Mouse (Mus musculus): Measurements from ENCODE around the gene Pip5k1a. TPM values are rescaled to one million over a fixed set of nuclear protein-coding genes. Genes with fewer than 3 reads are reported as not detected.
"Not testable (repeated sequence)": the region's sequence is repeated elsewhere in the genome, so short reads cannot be mapped to it uniquely, and the experiment has no call there.

Gene Pip5k1a
- total RNA-seq, 2 experiments from 2014 or later: 23.1 to 26.5 TPM

- peak; percentile 69 for DNase-seq
- Histone ChIP-seq H3K4me3 (peak overlapping the region; percentile 71), H3K27ac (peak overlapping the region; percentile 81)
- no peak for TF ChIP-seq CTCF (IDR thresholded peaks at IDR 0.05)
- intact Hi-C loops (cut with DNase I): no loop called here
Measured at GRCm38 (mm10) chr3:95135023-95135422, 28.3 kb upstream of the Pip5k1a start.

- DNase-seq; H3K27ac ChIP-seq; intact Hi-C loops (cut with DNase I): not testable (repeated sequence)
- peak overlapping the region; percentile 74 for H3K4me3 ChIP-seq
Measured at GRCm38 (mm10) chr3:95134133-95134532, 27.4 kb upstream of the Pip5k1a start.

GRCm38 (mm10) chr3:95133680-95134101, 27.0 kb upstream of the Pip5k1a start, which contains the start of the genes Scnm1 and Lysmd1:
Gene Scnm1 (minus strand): TSS chr3:95134011.
Gene Lysmd1 (plus strand): TSS chr3:95134088.
- peak within 1 kb of the TSS; percentile 74 for H3K4me3 ChIP-seq
- peak; percentile 93 for DNase-seq
- intact Hi-C loops (cut with DNase I): no loop called here
- H3K27ac ChIP-seq: peak within 1 kb of the TSS; percentile 91
- TF ChIP-seq CTCF (IDR thresholded peaks at IDR 0.05): peak; percentile 30; the same call in 1 of the 2 replicates

- intact Hi-C loops (cut with DNase I): no loop called here
- DNase-seq: no peak
- no peak for TF ChIP-seq CTCF (IDR thresholded peaks at IDR 0.05)
- H3K27ac ChIP-seq: peak overlapping the region; percentile 91
- peak overlapping the region; percentile 74 for H3K4me3 ChIP-seq
Measured at GRCm38 (mm10) chr3:95133176-95133575, 26.4 kb upstream of the Pip5k1a start.

GRCm38 (mm10) chr3:95132389-95132788, 25.7 kb upstream of the Pip5k1a start:
- H3K27ac ChIP-seq: peak overlapping the region; percentile 91; the same call in 1 of the 2 replicates
- TF ChIP-seq CTCF (IDR thresholded peaks at IDR 0.05): peak; percentile 50
- DNase-seq; H3K4me3 ChIP-seq; intact Hi-C loops (cut with DNase I): not testable (repeated sequence)

- TF ChIP-seq CTCF (IDR thresholded peaks at IDR 0.05): no peak
- peak overlapping the region; percentile 65 for H3K4me3 ChIP-seq
- intact Hi-C loops (cut with DNase I): no loop called here
- H3K27ac ChIP-seq: peak overlapping the region; percentile 94
- peak; percentile 77 for DNase-seq
Measured at GRCm38 (mm10) chr3:95130081-95130480, 23.4 kb upstream of the Pip5k1a start.

- DNase-seq: peak; percentile 86
- intact Hi-C loops (cut with DNase I): no loop called here
- Histone ChIP-seq H3K4me3 (peak overlapping the region; percentile 65), H3K27ac (peak overlapping the region; percentile 94)
- TF ChIP-seq CTCF (IDR thresholded peaks at IDR 0.05): no peak
Measured at GRCm38 (mm10) chr3:95129226-95129651, 22.5 kb upstream of the Pip5k1a start.

GRCm38 (mm10) chr3:95124972-95125371, 18.2 kb upstream of the Pip5k1a start:
- no peak for TF ChIP-seq CTCF (IDR thresholded peaks at IDR 0.05)
- intact Hi-C loops (cut with DNase I): no loop called here
- DNase-seq: peak; percentile 92
- Histone ChIP-seq H3K4me3 (peak overlapping the region; percentile 65), H3K27ac (peak overlapping the region; percentile 94)

- peak; percentile 77 for TF ChIP-seq CTCF (IDR thresholded peaks at IDR 0.05)
- peak within 1 kb of the TSS; percentile 94 for H3K27ac ChIP-seq
- peak; percentile 85 for DNase-seq
Measured at GRCm38 (mm10) chr3:95124246-95124645, 17.5 kb upstream of the Pip5k1a start, which contains the start of gene Tmod4. Gene Tmod4 (plus strand): TSS chr3:95124476.

GRCm38 (mm10) chr3:95121580-95121979, 14.8 kb upstream of the Pip5k1a start:
- H3K4me3 ChIP-seq: no peak overlapping the region
- H3K27ac ChIP-seq: peak overlapping the region; percentile 35; the same call in 1 of the 2 replicates
- TF ChIP-seq CTCF (IDR thresholded peaks at IDR 0.05): no peak
- intact Hi-C loops (cut with DNase I): no loop called here
- DNase-seq: no peak

More at GRCm38 (mm10) chr3:95124246-95124645, 17.5 kb upstream of the Pip5k1a start, which contains the start of gene Tmod4:
- H3K4me3 ChIP-seq: peak within 1 kb of the TSS; percentile 65
- intact Hi-C loops (cut with DNase I): no loop called here

GRCm38 (mm10) chr3:95117751-95118150, 11.0 kb upstream of the Pip5k1a start:
- TF ChIP-seq CTCF (IDR thresholded peaks at IDR 0.05): no peak
- DNase-seq: no peak
- no peak overlapping the region for H3K27ac ChIP-seq
- intact Hi-C loops (cut with DNase I): no loop called here
- no peak overlapping the region for H3K4me3 ChIP-seq

GRCm38 (mm10) chr3:95112760-95113159, 6.0 kb upstream of the Pip5k1a start:
- intact Hi-C loops (cut with DNase I): no loop called here
- DNase-seq: no peak
- no peak for TF ChIP-seq CTCF (IDR thresholded peaks at IDR 0.05)
- peak overlapping the region; percentile 97 for H3K27ac ChIP-seq
- H3K4me3 ChIP-seq: peak overlapping the region; percentile 95

GRCm38 (mm10) chr3:95110911-95111726, 4.4 kb upstream of the Pip5k1a start, which contains the start of gene Vps72:
Gene Vps72 (plus strand): TSS chr3:95111022.
- peak within 1 kb of the TSS; percentile 97 for H3K27ac ChIP-seq
- TF ChIP-seq CTCF (IDR thresholded peaks at IDR 0.05): no peak
- DNase-seq: peak; percentile 93
- intact Hi-C loops (cut with DNase I): no loop called here
- peak within 1 kb of the TSS; percentile 95 for H3K4me3 ChIP-seq

All from gastrocnemius, adult 2 months (tissue).